Mouse (Mus musculus): ENCODE measurements around the gene Ctrl.

DNA sequence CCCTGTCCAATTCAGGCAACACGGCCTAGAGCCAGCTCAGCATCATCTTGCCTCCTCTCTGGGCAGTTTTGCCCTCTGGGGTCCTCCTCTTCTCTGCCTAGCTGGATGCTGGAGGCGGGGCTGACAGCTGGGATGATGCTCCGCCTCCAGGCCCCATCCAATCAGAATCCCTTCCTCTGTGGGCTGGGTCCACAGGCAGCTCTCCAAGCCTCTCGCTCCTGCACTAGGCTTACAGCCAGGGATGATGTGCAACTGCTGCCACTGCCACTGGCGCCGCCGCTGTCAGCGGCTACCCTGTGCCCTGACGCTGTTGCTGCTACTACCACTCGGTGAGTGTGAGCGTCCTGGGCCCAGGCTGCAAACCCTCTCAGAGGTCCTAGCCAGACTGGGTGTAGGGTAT lies 40.3 kb downstream of the Ctrl start, which contains the start of gene Nrn1l:
- TF ChIP-seq CTCF (IDR thresholded peaks at IDR 0.05; ENCODE audit: insufficient read depth, low read length) (no peak), POLR2A (IDR thresholded peaks at IDR 0.05; ENCODE audit: borderline replicate concordance, extremely low read depth, low read depth, low read length) (no peak)

All from lung, adult 2 months (tissue).